ENCODE assay signal across 10 mouse cellular contexts in genomic region chr16:95342030-95342429, GRCm38 (mm10).
A peak's percentile ranks its signal among the peaks of the same experiment; 100 is the strongest.
DNase-seq lines count a peak whose midpoint lies in the region; ATAC-seq lines count a peak whose summit lies in the region.
"Had no signal": no experiment of that assay in that cellular context is flagged by ENCODE, and none has a peak within 500 bp of the region (broad histone marks: within the 10 kb centered on the region; RNA-seq: fewer than 3 reads in every experiment).

No protein-coding gene starts in this region.

- DNase-seq in heart, postnatal 36 days, result no peak
- peak; percentile 11 for DNase-seq in thymus, postnatal 14 days
- no peak for DNase-seq in thymus, adult 18-20 months
- DNase-seq in natural killer cell, adult 2 months (ENCODE audit: low spot score in 2 of 2), result no peak
- no peak for DNase-seq in retina, embryonic 14.5 days (ENCODE audit: low spot score)

- H3K36me3 ChIP-seq in heart, embryonic 16.5 days (ENCODE audit: control insufficient read depth, insufficient read depth), result no peaks in the 10 kb centered on the region
- H3K36me3 ChIP-seq: limb, embryonic 10.5 days; neural tube, embryonic 13.5 days had no signal

- 0 out of 2 replicates have a peak overlapping the region, but pooled peaks have one; percentile 20 for H3K9ac ChIP-seq in heart, embryonic 16.5 days (ENCODE audit: low read length)
- H3K9ac ChIP-seq: hindbrain, embryonic 14.5 days had no signal

- H3K27me3 ChIP-seq in heart, embryonic 16.5 days (ENCODE audit: control insufficient read depth, insufficient read depth, low read length), result no peaks in the 10 kb centered on the region

- ATAC-seq in heart, embryonic 16.5 days (replicated peaks; ENCODE audit: extremely low read depth, insufficient read depth, low FRiP score), result no peak
- peak; percentile 42; the same call in 1 of the 2 replicates for ATAC-seq in common myeloid progenitor, adult 5-6 weeks (replicated peaks; ENCODE audit: low read depth, poor library complexity, severe bottlenecking)

- H3K4me1 ChIP-seq in heart, embryonic 16.5 days (ENCODE audit: control insufficient read depth, insufficient read depth, low read length), result peaks cover 18% of the 10 kb centered on the region

- peak overlapping the region; percentile 31 for H3K27ac ChIP-seq in heart, embryonic 16.5 days (ENCODE audit: low read length)
- H3K27ac ChIP-seq: neural tube, embryonic 13.5 days had no signal

- intact Hi-C loops in heart, postnatal 36 days (cut with DNase I), result loop anchor here (1.0 to 5.0 kb wide), 3 partner anchors 50 to 145 kb away; no protein-coding TSS in a partner anchor

- H3K4me2 ChIP-seq in heart, embryonic 16.5 days (ENCODE audit: low read depth, low read length), result no peak overlapping the region; the same call in 1 of the 2 replicates

- no peak overlapping the region for H3K4me3 ChIP-seq in heart, embryonic 16.5 days (ENCODE audit: low read length)
- H3K4me3 ChIP-seq: neural tube, embryonic 13.5 days had no signal

- WGBS in heart, embryonic 16.5 days, result 57% methylated on average over 8 of the region's 8 CpGs

- no peaks in the 10 kb centered on the region for H3K9me3 ChIP-seq in heart, embryonic 16.5 days (replicated peaks; ENCODE audit: control insufficient read depth, low read length)
- H3K9me3 ChIP-seq: limb, embryonic 10.5 days; neural tube, embryonic 13.5 days had no signal
